Mouse (Mus musculus) kidney, postnatal 0 days (tissue): ENCODE measurements at regions not wholly inside any gene's neighbourhood (a gene's known extent, or its start where the extent isn't known, plus 50 kb on each side); places are given as distances from the start of the nearest gene placed in this dataset.
A peak's percentile ranks its signal among the peaks of the same experiment; 100 is the strongest.

Source experiments
- ATAC-seq: fragments of 200-750 bp; cut with Nextera tagmentation; replicated peaks from 2 replicates; pipeline ENCODE4 v1.8.0; 2017; ENCODE audit warnings: low read depth, moderate number of reproducible peaks, moderate TSS enrichment, moderate library complexity; ENCODE audit not compliant: low FRiP score
- DNase-seq: peaks from one replicate; pipeline ENCODE4 v3.0.0-alpha.2; 2016; ENCODE audit warnings: low spot score
- H3K27ac ChIP-seq: fragments of 300-500 bp; sonication (generic); 2 replicates; pipeline ENCODE4 v1.5.1; 2014; ENCODE audit warnings: mild to moderate bottlenecking
- H3K27me3 ChIP-seq: fragments of 300-500 bp; sonication (generic); 2 replicates; pipeline ENCODE4 v1.6.1; 2014; ENCODE audit warnings: low read length, mixed read lengths; ENCODE audit not compliant: insufficient read depth
- H3K36me3 ChIP-seq: fragments of 300-500 bp; sonication (generic); 2 replicates; pipeline ENCODE4 v1.6.1; 2014; ENCODE audit warnings: low read length, mixed read lengths; ENCODE audit not compliant: insufficient read depth
- H3K4me1 ChIP-seq: fragments of 300-500 bp; sonication (generic); replicated peaks from 2 replicates; pipeline ENCODE4 v1.6.1; 2014; ENCODE audit warnings: antibody characterized with exemption, low read length, mixed read lengths; ENCODE audit not compliant: insufficient read depth
- H3K4me2 ChIP-seq: fragments of 300-500 bp; sonication (generic); 2 replicates; pipeline ENCODE4 v1.6.1; 2014; ENCODE audit warnings: mild to moderate bottlenecking, low read length, moderate library complexity, mixed read lengths
- H3K4me3 ChIP-seq: fragments of 300-500 bp; sonication (generic); replicated peaks from 2 replicates; pipeline ENCODE4 v1.5.1; 2014; ENCODE audit warnings: low read depth, low read length
- H3K9ac ChIP-seq: fragments of 300-500 bp; sonication (generic); 2 replicates; pipeline ENCODE4 v1.6.1; 2014; ENCODE audit warnings: low read depth, low read length
- H3K9me3 ChIP-seq: fragments of 300-500 bp; sonication (generic); replicated peaks from 2 replicates; pipeline ENCODE4 v1.6.1; 2016; ENCODE audit warnings: low read length, inconsistent platforms, mixed read lengths
- CTCF ChIP-seq: IDR thresholded peaks from 2 replicates; pipeline ENCODE4 v1.5.1; 2016; ENCODE audit warnings: antibody characterized with exemption, low read depth, mild to moderate bottlenecking, moderate library complexity
- WGBS: fragments of 180-500 bp; shearing (Covaris S2); extraction: QIAGEN DNeasy Blood & Tissue Kit; methylation state at CpG from one replicate; pipeline ENCODE4 v1.1.7; 2014; 5-methylcytosine and 5-hydroxymethylcytosine counted together

- no peak for TF ChIP-seq CTCF
- Histone ChIP-seq H3K9me3 (no peaks in the 10 kb centered on the region), H3K36me3 (no peaks in the 10 kb centered on the region), H3K27ac (no peak overlapping the region), H3K4me3 (no peak overlapping the region), H3K27me3 (no peaks in the 10 kb centered on the region), H3K4me1 (no peaks in the 10 kb centered on the region), H3K9ac (no peak overlapping the region), H3K4me2 (no peak overlapping the region)
- 30% methylated on average over 4 of the region's 4 CpGs for WGBS
- ATAC-seq (no peak), DNase-seq (peak; percentile 70)
Observed at GRCm38 (mm10) chr16:25140164-25140563, 146.5 kb upstream of the Tprg start.

- no peaks in the 10 kb centered on the region for H3K9me3 ChIP-seq
- ATAC-seq (no peak), DNase-seq (peak; percentile 8)
- no peak overlapping the region for H3K4me3 ChIP-seq
- TF ChIP-seq CTCF = no peak
- H3K36me3 ChIP-seq = no peaks in the 10 kb centered on the region
- no peaks in the 10 kb centered on the region for H3K27me3 ChIP-seq
- 53% methylated on average over 4 of the region's 4 CpGs for WGBS
- H3K4me2 ChIP-seq = no peak overlapping the region
- no peak overlapping the region for H3K9ac ChIP-seq
- H3K4me1 ChIP-seq = no peaks in the 10 kb centered on the region
- no peak overlapping the region for H3K27ac ChIP-seq
Observed at GRCm38 (mm10) chr16:25147486-25147885, 139.1 kb upstream of the Tprg start.

- Histone ChIP-seq H3K4me3 (no peak overlapping the region), H3K36me3 (no peaks in the 10 kb centered on the region), H3K27ac (no peak overlapping the region), H3K4me1 (no peaks in the 10 kb centered on the region), H3K9me3 (no peaks in the 10 kb centered on the region), H3K9ac (no peak overlapping the region), H3K4me2 (no peak overlapping the region), H3K27me3 (no peaks in the 10 kb centered on the region)
- ATAC-seq = no peak
- TF ChIP-seq CTCF = no peak
- no peak for DNase-seq
- WGBS = 93% methylated on average over 1 of the region's 1 CpGs
Observed at GRCm38 (mm10) chr16:25149186-25149585, 137.4 kb upstream of the Tprg start.

GRCm38 (mm10) chr16:25176870-25177269 lies 109.7 kb upstream of the Tprg start:
- no peak for TF ChIP-seq CTCF
- Histone ChIP-seq H3K36me3 (no peaks in the 10 kb centered on the region), H3K4me3 (no peak overlapping the region), H3K4me1 (no peaks in the 10 kb centered on the region), H3K9me3 (no peaks in the 10 kb centered on the region), H3K4me2 (no peak overlapping the region), H3K27me3 (no peaks in the 10 kb centered on the region), H3K9ac (no peak overlapping the region), H3K27ac (no peak overlapping the region)
- ATAC-seq (no peak), DNase-seq (no peak)

- DNase-seq = no peak
- Histone ChIP-seq H3K4me2 (no peak overlapping the region), H3K9ac (no peak overlapping the region), H3K27ac (no peak overlapping the region), H3K36me3 (no peaks in the 10 kb centered on the region), H3K9me3 (no peaks in the 10 kb centered on the region), H3K27me3 (no peaks in the 10 kb centered on the region), H3K4me3 (no peak overlapping the region), H3K4me1 (no peaks in the 10 kb centered on the region)
- TF ChIP-seq CTCF = no peak
- 79% methylated on average over 2 of the region's 2 CpGs for WGBS
- ATAC-seq = no peak
Observed at GRCm38 (mm10) chr16:25178055-25178454, 108.6 kb upstream of the Tprg start.

- no peaks in the 10 kb centered on the region for H3K36me3 ChIP-seq
- H3K9me3 ChIP-seq = no peaks in the 10 kb centered on the region
- H3K27ac ChIP-seq = no peak overlapping the region
- no peak for TF ChIP-seq CTCF
- H3K27me3 ChIP-seq = no peaks in the 10 kb centered on the region
- DNase-seq (no peak), ATAC-seq (no peak)
- no peak overlapping the region for H3K4me2 ChIP-seq
- no peaks in the 10 kb centered on the region for H3K4me1 ChIP-seq
- H3K9ac ChIP-seq = no peak overlapping the region
- H3K4me3 ChIP-seq = no peak overlapping the region
- WGBS = 93% methylated on average over 6 of the region's 6 CpGs
Observed at GRCm38 (mm10) chr16:25181939-25182338, 104.7 kb upstream of the Tprg start.

GRCm38 (mm10) chr16:25197079-25197478 lies 89.5 kb upstream of the Tprg start:
- Histone ChIP-seq H3K36me3 (no peaks in the 10 kb centered on the region), H3K4me1 (no peaks in the 10 kb centered on the region), H3K9me3 (no peaks in the 10 kb centered on the region), H3K27ac (no peak overlapping the region), H3K4me2 (no peak overlapping the region), H3K9ac (no peak overlapping the region), H3K4me3 (no peak overlapping the region), H3K27me3 (no peaks in the 10 kb centered on the region)
- DNase-seq (no peak), ATAC-seq (no peak)
- TF ChIP-seq CTCF = no peak
- WGBS = 93% methylated on average over 5 of the region's 5 CpGs
